Mouse (Mus musculus) right cerebral cortex, postnatal 14 days (tissue): ENCODE measurements around the gene Unc45a.
"Not testable (repeated sequence)": the region's sequence is repeated elsewhere in the genome, so short reads cannot be mapped to it uniquely, and the experiment has no call there.

Experiments used
- DNase-seq: peaks from one replicate; pipeline ENCODE4 v3.0.0; 2022

The Unc45a gene

GRCm38 (mm10) chr7:80365759-80366158 is 25.0 kb upstream of the Unc45a start:
- no peak for DNase-seq

- DNase-seq, result no peak
Measured at GRCm38 (mm10) chr7:80360435-80360834, 19.6 kb upstream of the Unc45a start.

GRCm38 (mm10) chr7:80358039-80358438 is 17.2 kb upstream of the Unc45a start:
- DNase-seq, result no peak

GRCm38 (mm10) chr7:80357156-80357555 is 16.4 kb upstream of the Unc45a start:
- no peak for DNase-seq

DNA sequence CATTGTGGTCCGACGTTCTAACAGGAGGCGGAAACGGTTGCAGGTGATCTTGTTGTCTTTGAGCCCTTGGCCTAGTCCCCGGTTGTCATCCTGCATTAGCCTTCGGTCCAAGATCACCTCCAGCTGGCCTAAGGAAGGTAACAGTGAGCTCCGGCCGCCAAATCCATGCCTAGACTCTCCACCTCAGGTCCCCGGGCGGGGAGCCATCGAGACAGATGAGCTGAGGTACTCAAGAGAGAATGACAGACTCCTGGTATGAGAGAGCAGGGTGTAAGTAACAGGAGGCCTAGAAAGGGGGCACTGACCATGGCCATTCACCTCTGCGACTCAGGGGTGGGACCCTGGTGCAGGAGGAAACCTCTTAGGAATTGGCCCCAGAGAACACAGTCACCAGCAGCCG is 15.5 kb upstream of the Unc45a start:
- DNase-seq, result no peak

DNA sequence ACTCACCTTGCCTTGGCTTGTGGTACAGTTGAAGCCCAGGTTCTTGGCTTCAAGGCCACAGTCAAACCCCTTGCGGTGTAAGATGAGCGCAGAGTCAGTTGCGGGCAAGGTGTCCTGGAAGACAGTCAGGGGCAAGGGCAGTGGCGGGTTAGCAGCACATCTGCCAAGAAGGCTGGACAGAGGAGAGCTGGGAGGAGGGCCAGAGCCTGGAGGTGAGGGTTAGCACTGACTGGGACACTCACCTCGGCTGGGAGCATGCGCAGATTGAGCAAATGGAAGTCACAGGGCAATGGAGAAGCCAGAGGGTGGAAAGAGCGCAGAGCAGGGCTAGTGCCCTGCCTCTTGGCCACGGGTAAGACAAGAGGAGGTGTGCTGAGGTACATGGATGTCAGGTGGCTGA is 12.1 kb upstream of the Unc45a start:
- no peak for DNase-seq

- no peak for DNase-seq
Measured at GRCm38 (mm10) chr7:80350808-80351207, 10.0 kb upstream of the Unc45a start.

- no peak for DNase-seq
Measured at GRCm38 (mm10) chr7:80347670-80348586, 7.1 kb upstream of the Unc45a start.

DNA sequence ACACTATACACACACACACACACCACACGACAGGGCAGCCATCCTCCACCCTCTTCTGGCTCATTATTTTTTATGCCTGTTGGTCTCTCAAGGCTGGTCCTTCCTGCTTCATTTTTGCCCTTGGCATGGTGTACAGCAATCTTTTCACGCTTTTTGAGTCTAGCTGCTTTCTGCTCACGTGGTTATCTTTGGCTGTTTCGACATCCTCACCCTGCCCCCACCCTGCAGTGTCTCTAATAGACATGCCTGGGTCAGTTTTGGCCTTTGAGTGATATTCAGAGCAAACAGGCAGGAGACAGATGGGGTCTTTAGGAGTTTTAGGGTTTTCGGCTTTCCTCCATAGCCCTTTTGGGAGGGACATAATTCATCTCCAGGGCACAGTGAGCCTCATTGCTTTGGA is 6.0 kb upstream of the Unc45a start:
- no peak for DNase-seq

- no peak for DNase-seq
Measured at GRCm38 (mm10) chr7:80346173-80346572, 5.4 kb upstream of the Unc45a start.

- no peak for DNase-seq
Measured at GRCm38 (mm10) chr7:80343270-80344018, 2.6 kb upstream of the Unc45a start.

DNA sequence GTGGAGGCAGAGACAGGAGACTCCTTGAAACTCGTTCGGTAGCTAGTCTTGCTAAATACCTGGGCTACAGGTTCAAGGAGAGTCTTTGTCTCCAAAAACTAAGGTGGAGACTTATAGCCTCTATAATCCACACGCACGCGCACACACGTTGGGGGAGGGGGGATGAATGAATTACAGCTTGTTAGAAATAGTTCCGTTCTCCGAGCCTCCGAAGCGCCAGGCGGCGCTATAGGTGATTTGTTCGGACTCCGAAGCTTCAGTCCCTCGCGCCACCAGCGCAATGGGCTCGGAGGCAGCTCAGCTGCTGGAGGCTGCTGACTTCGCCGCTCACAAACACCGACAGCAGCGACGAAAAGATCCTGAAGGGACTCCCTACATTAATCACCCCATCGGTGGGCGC is 2.1 kb upstream of the Unc45a start, which contains the start of gene Hddc3:
TSS of gene Hddc3 (plus strand) at position 247 of the 400 bp plus-strand sequence.
- DNase-seq, result peak; percentile 99

- DNase-seq, result no peak
Measured at GRCm38 (mm10) chr7:80341793-80342192, 988 bp upstream of the Unc45a start.

DNA sequence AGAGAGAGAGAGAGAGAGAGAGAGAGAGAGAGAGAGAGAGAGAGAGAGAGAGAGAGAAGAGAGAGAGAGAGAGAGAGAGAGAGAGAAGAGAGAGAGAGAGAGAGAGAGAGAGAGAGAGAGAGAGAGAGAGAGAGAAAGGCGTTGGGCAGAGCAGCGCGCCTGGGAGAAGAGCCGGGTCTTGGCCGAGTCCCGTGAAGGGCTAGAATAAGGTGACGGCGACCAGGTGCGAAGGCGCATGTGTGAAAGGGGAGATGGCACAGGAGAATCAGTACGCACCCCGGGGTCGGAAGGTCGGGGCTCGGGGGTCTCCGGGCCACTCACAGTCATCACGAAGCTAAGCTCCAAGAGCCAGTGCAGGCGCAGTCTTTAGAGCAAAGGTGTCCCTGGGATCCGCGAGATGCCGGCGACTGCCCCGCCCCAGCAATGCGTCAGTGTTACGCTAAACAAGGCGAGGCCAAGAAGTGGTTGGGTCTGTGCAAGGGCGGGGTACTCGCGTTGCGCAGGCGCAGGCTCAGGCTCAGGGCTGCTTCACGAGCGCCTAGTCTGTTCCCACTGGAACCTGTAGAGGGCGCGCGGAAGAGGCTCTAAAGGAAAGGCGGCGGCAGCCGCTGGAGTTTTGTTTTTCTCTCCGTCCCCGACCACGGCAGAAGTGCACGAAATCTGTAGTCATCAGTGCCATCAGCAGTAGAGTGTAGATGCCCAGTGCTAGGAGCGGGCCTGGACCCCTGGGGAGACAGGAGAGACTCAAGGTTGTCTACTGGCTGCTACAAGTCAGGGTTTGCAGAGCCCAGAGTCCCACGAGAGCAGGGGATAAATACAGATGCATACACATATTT is 794 bp downstream of the Unc45a start:
- peak; percentile 99 for DNase-seq

GRCm38 (mm10) chr7:80339371-80339770 is 1.4 kb downstream of the Unc45a start:
- no peak for DNase-seq

DNA sequence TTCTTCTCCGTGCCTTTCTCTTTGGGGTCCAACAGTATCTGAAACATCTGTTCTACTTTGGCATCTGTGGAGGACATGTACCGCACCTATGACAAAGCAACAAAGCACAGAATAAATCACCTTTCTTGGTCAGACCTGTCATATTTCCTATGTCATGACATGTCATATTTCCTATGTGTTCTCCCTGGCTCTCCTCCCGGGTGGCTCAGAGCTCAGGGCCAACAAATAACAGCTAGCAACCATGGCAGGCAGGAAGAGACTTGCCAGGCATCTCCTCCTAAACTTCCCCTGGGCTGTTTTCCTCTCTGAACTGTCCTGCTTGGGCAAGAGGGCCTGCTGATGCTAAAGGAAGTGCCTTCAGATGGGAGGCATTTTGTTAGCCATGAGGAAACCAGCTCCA is 3.9 kb downstream of the Unc45a start:
- no peak for DNase-seq

GRCm38 (mm10) chr7:80334848-80335247 is 6.0 kb downstream of the Unc45a start:
- no peak for DNase-seq

DNA sequence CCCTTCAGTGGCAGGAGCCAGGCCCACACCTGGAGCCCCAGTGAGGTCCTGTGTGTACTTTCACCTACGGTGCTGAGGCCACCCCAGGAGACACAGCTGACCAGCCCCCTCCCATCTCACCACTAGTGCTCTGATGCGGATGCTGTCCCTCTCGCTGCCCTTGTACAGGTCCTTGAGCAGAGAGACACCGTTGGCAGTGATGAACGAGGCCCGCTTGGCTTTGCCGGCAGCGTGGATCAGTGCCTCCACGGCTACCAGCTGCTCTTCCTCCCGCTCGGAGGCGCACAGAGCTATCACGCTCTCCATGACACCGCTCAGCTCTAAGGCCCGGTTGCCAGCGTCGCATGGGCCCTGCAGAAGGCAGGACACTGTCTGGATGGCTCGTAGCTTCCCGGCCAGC is 9.4 kb downstream of the Unc45a start:
- no peak for DNase-seq

- DNase-seq, result no peak
Measured at GRCm38 (mm10) chr7:80330278-80330677, 10.5 kb downstream of the Unc45a start.

GRCm38 (mm10) chr7:80326076-80326475 is 14.7 kb downstream of the Unc45a start:
- DNase-seq, result no peak

GRCm38 (mm10) chr7:80325292-80325868 is 15.4 kb downstream of the Unc45a start:
- DNase-seq, result no peak

DNA sequence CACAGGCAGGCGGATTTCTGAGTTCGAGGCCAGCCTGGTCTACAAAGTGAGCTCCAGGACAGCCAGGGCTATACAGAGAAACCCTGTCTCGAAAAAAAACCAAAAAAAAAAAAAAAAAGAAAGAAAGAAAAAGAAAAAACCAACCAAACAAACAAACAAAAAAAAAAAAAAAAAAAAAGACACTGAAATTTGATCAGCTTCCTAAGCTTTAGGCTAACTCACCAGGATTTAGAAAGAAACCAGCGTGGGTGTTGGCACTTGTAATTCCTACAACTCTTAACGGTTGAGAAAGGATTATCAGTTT is 16.0 kb downstream of the Unc45a start:
- DNase-seq, result not testable (repeated sequence)
